Mouse (Mus musculus): ENCODE results near the gene Qsox1. TPM values are rescaled to one million over a fixed set of nuclear protein-coding genes. Genes with fewer than 3 reads are reported as not detected.

Qsox1 gene
- polyA plus RNA-seq, 1 experiment: 166 TPM

DNA sequence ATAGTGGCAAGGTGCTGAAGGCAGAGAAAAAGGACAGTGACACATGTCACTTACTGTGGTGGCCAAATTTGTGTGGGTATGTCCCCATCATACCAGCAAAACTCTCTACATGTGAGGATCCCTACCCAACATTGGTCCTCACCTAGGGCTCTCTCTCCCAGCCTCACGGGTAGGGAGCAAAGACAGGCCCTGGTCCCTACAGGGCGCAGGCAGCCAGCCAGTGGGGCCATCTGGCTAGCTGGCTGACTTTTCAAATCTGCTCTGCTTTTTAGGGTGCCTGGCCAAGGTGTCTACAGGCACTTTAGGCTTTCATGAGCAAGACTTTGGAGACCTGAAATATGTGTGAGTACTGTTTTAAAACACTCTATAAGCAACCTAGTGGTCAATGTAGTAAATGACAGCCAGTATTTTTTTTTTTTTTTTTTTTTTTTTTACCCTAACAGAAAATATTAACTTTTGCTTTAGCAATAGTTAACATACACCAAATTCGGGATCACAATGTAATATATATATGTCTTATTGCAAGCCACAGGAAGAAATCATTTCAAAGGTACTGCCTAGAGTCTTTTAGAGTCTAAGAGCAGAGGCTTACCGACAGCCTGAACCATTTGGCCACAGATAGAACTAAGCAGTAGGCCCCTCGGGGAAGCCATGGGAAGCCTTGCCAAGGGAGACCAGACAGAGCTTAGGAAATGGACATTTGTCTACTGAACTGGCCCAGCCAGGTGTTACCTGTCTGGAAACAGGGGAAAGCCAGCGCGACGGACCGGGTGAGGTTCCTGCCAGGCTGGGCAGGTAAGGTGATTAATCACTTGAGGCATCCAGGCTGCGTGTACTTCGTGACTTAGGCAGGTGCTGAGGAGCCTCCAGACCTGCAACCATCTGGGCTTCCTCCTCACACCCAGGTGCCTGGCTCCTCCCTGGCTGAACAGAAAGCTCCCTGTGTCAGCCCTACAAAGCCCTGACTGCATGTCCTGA is 11.4 kb downstream of the Qsox1 start:
- DNase-seq (ENCODE audit: low spot score): no peak

DNA sequence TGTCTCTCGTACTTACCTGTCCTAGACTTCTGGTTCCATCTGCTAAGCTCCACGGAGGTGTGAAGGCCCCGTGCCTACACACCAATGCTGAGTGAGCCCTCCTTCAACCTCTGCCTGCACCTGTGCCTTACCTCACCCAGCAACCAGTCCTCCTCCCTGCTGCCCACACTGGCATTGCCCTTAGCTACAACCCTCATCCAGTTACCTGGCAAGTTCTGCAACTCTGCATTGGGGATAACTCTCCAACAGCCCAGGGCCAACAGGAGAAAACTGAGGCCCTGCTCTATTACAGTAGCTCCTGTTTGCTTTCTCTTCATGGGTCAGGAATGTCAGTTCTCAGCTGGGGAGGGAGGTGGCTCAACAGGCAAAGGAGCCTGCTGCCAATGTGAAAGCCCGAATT is 14.7 kb downstream of the Qsox1 start:
- DNase-seq (ENCODE audit: low spot score): no peak

DNA sequence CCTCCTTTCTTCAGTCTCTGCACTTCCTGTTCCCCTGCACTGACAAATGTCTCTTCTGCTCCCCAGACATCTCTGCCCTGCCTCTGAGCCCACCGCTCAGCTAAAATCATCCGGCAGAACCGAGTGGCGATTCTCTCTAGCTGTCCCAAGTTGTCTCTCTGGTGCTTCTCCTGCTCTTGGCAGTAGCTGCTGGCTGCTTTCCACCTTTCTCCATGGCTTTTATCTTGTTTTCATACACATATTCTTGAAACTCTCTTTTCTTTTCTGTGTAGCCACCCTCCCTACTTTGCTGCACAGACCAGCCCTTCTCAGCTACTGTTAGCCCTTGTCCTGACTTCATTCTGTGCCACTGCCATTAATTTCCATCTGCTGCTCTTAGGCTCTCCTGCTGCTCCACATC is 15.3 kb downstream of the Qsox1 start:
- no peak for DNase-seq (ENCODE audit: low spot score)

DNA sequence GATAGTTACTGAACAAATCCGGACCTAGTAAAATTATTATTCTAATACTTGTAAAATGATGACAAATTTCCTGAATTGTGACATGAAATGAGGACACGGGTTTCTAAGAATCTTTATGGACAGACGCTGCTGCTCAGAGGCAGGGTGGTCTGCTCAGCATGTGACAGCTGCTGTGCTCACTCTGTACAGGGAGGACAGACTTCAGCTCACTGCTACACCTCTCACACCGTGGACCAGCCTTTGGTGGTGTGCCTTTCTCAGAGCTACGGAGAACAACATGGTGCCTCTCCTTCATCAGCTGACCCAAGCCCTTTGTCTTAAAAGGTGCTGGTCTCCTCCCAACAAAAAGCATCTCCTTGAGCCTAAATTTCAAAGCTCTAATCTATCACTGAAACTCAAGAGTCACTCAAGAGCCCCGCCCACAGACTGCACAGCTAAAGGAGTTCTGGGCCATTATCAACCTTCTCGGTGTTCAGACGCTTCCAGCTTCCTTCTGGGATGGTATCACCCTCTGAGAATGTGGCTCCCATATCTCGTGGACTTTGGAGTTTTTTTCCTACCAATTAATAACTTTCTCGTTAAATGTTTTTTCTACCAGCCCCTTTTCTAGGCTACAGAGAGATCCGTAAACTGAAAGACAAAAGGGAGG is 15.8 kb downstream of the Qsox1 start:
- no peak for DNase-seq (ENCODE audit: low spot score)

DNA sequence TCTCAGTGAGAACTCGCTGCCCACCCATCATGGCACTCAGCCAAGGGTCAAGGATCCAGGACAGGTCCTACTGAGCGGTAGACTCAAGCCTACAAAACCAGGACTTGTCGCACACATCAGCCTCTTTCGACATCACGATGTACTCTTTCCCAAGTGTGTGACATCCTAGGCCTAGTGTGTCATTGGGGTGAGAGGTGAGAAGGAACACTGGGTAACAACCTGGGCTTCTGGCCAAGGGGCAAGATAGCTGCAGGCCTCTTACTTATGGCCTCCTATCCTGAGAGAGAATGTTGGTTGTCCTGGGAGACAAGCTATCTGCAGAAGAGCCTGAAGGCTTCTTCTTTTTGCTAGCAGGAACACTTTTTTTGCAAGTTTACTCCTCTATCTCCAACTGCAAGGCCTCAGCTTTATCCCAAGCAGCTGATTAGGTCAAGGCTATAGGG is 16.9 kb downstream of the Qsox1 start:
- DNase-seq (ENCODE audit: low spot score): no peak

DNA sequence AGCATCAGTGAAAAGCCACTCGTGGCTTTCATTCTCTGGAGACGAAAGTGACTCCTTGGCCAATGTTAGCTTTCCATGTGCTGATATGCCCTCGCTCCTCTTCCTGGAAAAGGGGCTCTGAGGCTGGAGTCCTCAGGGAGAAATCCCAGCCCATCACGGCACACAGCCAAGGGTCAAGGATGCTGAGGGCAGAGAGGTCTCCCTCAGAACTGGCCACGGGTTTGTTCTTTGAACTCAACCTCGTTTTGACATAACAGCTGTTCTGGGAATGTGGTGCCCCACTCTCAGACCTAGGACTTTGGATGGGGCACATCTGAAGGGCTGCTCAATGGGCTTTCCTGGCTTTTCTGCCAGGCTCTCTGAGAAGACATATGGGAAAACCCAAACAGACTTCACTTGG is 17.8 kb downstream of the Qsox1 start:
- no peak for DNase-seq (ENCODE audit: low spot score)

DNA sequence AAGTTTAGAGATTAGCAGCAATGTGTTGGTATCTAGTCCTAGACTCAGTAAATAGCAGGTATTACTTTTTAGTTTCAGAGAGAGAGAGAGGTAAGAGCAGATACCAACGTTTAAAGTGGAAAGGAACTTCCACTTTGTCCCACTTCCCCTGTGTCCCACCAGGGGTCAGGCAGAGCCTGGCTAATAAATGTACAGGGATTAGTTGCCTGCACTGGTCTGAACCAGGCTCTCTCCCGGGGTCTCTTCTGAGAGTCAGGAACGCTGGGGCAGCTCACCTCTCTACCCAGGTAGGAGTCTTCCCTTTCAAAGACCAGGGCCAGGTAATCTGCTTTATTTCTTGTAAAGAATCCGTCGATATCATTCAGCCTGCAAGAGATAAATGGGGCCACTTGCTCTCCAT is 20.8 kb downstream of the Qsox1 start:
- no peak for DNase-seq (ENCODE audit: low spot score)

DNA sequence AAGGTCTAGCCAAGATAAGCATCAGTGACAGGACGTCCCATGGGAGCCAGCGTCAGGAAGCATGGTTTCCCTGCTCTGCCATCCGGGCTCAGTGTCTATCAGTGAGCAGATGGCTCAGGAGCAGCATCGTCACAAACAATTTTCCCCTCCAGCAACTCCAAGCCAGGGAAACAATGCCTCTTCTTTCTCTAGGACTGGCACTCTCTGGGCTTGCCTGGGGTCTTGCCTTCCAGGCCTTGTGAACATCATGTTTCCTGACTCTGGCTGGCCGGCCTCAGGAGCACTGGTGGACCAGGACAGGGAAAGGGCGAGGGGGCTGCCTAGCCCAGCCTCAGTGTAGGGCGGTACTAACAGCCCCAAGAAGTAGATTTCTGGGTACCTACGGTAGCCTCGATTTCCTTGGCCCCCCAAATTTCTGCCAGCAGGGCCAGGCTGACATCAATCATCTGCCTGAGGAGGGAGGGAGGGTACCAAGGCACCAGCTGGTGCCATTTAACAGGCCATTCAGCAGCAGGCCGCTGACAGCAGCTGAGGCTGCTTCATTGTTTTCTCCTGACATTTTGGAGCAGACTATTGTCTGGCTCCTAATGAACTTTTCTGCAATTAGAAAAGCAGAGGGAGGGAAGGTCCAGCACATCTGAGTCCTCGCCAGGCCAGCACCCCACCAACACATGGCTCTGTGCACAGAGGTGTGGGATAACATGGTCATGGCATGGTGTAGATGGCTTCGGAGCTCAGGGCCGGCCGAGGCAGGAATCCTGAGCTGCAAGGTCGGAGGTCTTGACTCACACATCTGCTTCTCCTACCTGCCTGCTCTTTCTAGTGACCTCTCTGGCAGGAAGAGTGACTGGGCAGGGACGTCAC is 22.3 kb downstream of the Qsox1 start:
- no peak for DNase-seq (ENCODE audit: low spot score)

DNA sequence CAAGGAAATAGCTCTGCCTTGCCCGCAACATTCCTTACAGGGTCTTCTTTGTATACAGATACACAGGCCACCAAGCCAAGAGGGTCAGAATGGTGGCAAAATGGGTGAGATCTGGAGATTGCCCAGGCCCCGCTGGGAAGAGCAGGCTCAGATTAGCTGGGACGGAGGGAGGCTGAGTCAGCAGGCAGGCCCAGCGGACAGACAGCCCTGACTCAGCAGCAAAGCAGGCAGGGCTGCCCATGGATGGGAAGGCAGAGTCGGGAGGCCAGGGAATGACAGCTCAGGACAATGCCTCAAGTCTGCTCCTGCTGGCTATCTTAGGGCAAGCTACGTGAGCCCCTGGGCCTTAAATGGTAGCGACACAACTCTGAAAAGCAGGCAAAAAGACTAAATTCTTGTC is 26.8 kb downstream of the Qsox1 start:
- DNase-seq (ENCODE audit: low spot score): no peak

DNA sequence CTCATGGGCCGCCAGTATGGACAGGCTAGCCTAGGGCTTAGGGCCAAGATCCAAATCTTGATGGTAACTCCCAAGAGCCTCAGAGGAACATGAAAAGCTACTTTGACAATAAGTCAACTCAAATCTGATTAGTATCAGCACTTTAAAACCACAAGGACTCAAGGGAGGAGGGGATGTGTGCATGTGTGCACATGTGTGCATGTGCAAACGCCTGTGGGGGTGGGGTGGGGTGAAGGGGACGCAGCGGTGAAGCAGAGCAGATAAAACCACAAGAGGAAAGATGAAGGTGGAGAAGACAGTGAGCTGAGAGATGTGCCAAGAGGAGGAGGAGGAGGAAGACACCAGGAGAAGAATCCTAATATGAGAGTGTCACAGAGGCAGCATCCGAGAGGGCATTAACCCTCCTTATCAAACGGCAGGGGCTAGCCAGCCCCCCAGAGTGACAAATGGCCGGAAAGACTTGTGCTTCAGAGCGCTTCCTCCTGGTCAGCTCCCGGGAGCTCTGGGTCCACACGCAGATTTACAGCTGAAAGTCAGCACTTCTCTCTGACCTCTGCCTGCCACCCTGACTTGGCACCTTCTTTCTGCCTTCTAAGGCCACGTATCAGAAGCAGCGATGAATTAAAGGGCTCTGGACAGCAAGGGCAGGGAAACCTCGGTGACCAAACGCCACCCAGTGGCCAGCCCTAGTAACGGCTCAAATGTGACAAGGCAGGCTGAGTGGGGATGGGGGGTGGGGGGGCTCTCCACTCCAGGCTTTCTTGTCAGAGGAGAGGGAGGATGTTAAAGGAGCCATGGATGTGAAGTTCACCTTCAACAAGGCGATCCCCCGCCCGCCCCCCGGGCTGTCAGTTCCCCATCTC is 28.1 kb downstream of the Qsox1 start:
- no peak for DNase-seq (ENCODE audit: low spot score)

DNA sequence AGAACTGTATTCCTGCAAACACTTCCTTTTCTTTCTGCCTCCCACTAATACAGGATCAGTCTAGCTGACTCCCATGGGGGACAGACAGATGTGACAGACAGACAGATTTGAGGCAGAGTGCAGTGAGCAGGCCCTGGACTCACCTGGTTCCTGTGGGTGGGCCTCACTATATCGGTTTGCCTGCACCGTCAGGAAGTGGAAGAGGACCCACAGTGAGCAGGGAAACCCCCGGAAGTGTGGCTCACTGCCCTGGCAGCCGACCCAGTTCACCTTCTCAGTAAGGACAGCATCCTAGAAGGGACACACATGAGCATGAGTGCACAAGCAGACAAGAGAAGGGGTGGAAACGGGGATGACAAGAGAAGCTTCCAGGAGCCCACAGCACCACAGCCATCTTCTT is 30.3 kb downstream of the Qsox1 start:
- DNase-seq (ENCODE audit: low spot score): no peak

DNA sequence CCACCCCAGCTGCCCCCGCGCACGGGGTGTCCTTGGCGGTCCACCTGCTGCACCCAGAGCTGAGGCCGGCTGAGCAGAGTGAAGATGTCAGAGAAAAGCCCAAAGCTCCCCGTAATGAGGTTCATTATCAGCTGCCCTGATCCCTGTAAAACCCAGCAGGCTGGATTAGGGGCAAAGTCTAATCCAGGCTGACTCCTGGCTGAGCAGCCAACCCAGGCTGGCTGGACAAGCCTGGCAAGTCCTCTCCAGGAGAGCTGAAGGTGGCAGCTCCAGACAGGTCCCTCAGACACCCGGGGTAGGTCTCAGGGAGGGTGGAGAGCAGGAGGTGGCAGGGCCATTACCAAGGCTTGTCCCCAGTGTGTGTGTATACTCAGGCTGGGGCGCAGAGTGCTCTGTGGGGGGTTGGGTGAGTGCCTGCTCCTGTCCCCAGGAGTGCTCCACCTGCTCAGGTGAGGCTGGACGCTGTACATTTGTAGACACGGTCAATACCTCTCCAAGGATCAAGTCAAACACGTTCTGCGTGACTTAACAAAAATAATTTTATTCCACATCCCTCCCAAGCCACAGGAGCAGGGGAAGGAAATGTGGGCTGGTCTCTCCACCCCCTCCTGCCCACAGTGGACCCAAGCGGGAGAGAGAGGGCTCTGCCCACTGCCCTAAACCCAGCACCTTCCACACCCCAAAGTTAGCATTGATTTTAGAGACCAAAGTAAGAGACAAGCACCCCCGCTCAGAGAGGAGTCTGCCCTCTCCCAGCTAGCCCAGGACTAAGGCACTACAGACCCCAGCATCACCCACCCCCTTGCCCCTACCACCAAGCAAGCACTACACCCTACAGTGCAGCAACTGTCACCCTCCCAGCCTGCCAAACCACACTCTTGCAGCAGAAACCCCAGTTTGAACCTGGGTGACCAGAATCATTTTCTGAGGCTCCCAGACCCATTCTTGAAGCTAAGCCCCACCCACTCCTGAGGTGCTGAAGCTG is 34.8 kb downstream of the Qsox1 start:
- no peak for DNase-seq (ENCODE audit: low spot score)

DNA sequence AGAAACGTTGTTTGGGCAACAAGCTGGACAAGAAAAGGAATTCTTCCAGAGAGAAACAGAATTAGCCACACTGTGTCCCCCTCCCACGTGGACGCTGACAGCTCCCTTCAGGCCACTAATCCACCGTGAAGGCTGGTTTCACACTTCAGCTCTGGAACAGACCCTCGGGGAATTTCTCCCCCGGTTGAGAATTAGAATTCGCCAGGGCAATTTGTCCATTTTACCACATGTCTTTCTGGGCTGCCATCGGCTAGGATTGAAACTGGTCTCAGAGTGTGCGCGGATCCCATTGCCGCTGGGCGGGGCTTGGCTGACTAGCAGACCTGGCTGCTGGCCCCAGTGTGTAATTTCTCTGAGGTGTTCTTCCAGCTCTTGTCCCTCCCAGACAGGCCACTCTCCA is 53.5 kb downstream of the Qsox1 start:
- DNase-seq (ENCODE audit: low spot score): no peak

DNA sequence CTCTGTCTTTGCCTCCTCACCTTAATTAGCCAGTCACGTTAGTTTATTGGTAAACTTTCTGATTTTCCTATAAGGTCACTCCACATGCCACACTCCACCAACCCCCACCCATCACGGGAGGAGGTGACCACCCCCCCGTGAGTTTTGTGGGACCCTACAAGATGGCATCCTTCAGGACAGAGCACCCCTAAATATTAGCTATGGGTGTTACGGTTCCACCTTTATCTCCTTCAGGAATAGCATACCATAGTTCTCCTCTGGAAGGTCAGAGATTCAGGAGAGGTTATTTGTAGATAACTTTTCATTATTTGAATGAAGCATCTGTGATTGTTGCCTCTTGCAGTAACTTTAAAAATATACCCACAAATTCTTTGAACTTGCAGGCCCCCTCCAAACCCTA is 54.0 kb downstream of the Qsox1 start:
- no peak for DNase-seq (ENCODE audit: low spot score)

DNA sequence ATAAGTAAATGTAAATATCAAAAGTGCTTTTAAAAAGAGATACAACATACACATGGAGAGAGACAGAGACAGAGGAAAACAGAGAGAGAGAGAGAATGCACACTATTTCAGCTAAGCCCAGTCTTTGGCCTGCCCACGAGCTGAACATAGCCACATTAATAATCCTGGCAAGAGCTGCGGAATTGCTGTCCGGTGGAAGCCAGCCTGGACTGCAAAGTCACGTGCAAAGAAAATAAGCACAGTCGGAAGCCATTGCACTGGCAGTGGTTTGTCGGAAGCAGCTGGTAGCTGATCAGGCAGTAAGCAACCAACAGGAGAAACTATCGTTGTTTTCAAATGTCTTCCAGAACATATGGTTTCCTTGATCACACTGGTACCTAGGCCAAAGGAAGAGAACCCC is 55.1 kb downstream of the Qsox1 start:
- no peak for DNase-seq (ENCODE audit: low spot score)

DNA sequence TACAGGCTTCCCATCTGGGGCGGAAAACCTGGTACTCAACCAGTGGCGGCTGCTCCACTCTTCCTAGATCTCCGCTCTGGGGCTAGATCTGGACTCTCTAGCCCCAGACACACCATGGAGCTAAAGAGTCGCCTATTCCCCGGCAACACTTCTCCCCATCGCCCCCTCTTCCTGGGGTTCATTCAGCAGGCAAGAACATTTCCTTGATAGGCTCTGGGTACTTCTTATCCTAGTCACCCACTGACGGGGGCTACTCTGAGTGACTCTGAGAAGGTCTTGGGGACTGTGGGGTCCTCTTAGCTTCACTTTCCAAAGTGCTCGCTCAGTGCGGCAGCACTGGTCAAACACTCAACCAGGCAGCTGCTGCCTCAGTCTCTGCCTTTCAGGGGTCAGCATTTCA is 59.3 kb downstream of the Qsox1 start:
- no peak for DNase-seq (ENCODE audit: low spot score)

DNA sequence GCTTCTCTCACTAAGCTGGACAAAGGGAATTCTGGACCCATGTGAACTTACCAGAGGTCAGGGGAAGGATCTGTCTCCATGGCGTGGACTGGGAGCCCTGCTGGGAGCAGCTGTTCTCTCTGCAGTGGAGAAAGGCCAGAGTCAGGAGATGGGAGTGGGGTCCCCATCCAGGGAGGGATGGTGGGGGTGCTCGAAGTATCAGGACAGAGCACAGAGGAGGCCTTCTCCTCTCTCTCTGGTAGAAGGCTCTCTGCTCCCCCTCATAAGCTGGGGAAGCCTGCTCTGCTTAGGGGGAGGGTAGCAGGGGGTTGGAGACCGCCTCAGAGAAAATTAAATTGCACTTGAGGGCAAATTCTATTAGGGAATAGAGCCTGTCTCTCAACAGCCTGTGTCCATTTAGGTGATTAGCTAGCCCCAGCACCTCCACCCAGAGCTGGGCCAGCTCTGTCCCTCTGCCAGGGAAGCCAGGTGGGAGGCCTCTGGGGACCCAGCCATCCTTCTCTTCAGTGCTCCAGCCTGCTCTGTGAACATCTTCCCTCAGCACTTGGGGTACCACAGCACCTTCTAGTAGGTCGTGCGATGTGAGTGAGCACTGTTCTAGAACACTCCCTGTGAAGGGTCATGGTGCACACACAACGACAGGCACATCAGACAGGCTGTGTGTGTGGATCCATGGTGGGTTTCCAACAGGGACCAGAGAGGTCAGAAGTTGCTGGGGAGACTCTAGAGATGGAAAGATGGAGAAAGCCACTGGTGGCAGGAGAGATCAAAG is 61.0 kb downstream of the Qsox1 start, which contains the start of gene Lhx4:
Gene Lhx4, minus strand, starts transcription at position 201 of the 772 bp plus-strand sequence.
- no peak for DNase-seq (ENCODE audit: low spot score)

DNA sequence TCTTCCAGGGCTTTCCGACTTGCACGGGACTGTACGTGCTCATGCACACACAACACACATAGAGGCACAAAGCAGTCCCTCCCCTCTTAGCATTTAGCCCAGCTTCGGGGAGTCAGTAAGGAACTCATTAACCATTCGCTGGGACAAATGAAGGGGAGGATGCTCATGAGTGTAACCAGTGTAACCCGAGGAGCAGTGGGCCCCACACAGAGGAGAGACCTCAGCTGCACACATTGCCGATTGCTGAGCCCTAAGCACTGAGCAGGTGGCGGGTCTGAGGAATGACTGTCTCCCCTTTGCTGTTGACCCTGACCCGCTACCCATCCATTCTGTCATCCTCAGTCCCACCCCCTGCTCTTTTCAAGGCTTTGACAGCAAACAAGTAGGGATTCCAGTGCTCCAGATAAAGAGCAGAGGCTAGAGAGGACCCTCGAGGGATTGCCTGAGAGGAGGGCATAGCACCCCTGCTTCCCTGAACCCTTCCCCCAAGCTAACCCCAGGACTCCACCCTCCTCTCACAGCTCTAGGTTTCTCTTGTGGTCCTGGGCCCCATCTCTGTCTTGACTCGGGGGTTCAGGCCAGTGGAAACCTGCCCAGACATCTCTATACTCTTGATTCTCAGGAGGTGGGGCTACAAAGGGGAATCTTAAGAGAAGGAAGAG is 62.0 kb downstream of the Qsox1 start:
- no peak for DNase-seq (ENCODE audit: low spot score)

DNA sequence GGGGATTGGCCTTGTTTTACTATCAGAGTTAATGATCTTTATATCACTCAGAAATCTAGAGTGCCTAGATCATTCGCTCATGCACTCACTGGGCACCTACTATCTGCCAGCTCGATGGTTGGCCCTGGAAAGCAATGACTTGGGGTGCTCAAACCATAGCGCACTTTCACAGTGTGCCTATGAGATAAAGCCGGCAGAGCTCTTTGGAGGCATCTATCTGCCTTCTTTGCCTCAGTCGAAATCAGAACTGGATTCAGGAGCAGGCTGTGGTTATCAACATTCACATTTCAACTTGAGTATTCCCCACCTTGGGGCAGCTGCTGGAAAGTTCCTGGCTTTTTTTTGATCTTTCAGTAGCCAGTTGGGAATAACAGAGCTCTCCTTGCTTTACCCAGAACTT is 64.8 kb downstream of the Qsox1 start:
- no peak for DNase-seq (ENCODE audit: low spot score)
